Mouse (Mus musculus) spleen, postnatal 14 days (tissue): ENCODE measurements at regions not wholly inside any gene's neighbourhood (a gene's known extent, or its start where the extent isn't known, plus 50 kb on each side); places are given as distances from the start of the nearest gene placed in this dataset.

ENCODE experiments used
- DNase-seq, 2 experiments: peaks; one replicate each; pipeline ENCODE4 v3.0.0; 2021 to 2022; ENCODE audit warnings: low spot score in 2 of 2

GRCm38 (mm10) chr5:133686206-133686605 is 413.3 kb upstream of the Castor2 start:
- no peak for DNase-seq

DNA sequence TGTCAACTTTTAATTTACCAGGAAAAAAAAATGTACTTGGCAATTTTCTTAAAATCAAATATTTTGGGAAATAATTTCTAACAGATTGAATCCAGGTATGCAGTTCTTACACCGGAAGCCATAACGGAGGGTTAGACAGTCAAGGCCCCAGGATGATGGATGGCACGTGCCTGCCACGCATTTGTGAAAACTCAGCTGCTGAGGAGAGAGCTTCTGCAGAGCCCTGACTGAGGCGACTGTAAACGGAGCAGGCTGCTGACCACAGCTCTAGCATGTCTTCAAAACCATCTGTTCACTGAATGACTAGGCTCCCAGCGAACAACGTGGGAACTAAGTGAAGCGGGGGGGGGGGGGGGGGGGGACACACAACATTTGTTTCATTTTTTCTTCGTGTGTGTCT is 416.5 kb upstream of the Castor2 start:
- no peak for DNase-seq

DNA sequence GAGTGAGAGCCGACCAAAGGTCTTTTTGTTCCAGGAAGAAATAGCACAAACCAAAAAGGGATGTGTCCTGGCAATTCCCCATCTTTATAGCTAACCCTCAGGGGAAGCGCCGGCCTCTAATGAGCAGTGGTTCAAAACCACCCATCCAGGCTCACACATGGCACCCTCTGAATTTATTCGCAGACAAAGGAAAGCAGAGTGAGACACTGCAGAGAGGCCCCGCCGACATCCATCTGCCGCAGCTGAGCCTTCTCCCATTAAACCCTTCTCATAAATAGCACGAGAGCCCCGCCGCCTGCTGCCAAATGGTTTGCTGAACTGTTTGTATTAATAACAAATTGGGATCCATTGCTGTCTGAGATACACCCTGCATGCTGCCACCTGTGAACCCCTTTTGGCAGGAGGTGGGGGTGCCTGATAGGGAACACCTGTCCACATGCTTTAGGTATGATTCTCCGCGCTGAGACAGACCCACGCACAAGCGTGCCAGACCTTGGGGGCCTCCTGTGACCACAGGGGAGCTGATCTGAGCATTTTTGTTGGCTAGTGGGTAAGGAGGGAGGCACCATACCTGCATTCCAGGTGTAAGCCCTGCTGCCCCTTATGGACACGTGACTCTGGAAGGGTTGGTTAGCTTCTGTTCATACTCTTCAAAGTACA is 422.6 kb upstream of the Castor2 start:
- DNase-seq: no peak

- DNase-seq: no peak
Measured at GRCm38 (mm10) chr5:133675636-133676035, 423.9 kb upstream of the Castor2 start.

DNA sequence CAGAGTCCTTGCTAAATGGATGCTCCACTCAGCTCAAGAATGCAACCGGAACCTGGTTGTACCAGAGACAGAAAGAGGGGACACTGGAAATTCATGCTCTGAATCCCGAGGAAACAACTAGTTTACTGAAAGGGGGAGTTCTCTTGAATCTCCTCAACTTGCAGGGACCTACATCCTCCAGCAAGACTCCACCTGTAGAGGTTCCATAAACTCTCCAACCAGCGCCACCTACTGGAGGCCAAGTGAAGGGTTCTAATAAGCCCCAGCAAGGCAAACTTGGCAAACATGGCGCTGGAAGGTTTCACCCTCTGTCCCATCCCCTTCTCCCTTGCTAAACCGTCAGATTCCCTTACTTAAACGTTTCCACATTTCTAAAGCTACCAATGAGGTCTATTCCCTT is 433.0 kb upstream of the Castor2 start:
- no peak for DNase-seq

DNA sequence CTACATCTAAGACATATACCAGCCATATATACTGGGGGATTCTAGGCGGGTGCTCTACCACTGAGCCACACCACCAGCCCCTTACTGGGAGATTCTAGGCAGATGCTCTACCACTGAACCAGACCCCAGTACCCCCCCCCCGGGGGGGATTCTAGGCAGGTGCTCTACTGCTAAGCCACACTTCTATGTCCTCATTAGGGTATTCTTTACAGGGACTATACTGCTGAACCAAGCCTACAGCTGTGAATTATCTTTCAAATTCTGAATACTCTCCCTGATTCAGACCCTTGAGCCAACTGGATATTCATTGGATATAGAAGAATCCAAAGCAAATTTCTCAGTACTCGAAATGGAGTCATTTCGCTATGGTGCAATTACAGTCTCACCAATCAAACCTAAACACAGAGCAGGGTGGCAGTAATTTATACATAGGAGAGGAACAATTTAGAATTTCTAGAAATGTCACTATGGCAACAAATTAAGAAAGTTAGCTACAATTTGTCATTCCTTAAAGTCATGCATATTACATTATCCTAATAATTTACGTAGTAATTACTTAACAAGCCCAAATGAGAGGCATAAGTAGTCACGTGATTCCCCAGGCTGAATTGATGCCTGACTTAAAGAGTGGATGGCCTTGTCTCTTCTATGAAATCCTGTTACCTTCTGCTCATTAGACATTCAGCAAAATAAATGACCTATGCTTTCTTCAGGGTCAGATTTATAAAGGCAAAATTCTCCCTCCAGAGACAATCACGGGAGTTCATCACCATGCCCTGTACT is 436.8 kb upstream of the Castor2 start:
- no peak for DNase-seq

DNA sequence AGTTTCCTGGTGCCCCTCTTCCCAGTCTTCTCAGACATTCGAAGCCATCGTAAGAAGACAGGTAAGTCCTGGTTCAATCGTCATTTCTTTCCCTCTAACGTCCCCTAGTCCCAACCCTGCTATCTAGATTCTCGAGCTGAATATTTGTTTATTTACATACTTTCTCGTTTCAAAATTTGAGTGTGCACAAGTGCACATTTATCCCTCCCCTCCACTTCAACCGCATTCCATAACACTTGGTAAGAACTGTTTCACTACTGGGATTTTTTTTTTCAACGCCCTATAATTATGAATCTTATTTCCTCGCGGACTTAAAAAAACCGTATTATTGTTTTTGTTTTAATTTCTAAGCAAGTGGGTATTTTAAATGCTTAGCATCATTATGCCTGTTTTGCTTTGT is 439.2 kb upstream of the Castor2 start:
- no peak for DNase-seq

DNA sequence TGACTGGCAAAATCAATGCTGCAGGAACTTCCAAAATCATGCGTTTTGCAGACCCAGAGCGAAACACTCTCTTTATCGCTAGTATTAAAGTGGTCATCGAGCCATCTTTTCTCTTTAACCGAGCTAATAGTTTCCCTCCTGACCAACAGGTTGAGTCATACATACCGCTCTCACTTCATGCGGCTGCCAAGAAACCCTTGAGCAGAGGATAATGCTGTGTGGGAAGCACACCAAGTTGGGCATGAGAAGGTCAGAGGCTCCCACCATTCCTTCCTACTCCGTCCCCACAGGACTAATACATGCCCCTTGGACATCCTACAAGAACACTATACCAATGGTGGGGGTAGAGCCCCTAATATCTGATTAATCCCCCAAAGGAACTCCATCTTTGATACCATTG is 442.7 kb upstream of the Castor2 start:
- DNase-seq: no peak

- no peak for DNase-seq
Measured at GRCm38 (mm10) chr5:133653431-133653830, 446.1 kb upstream of the Castor2 start.

DNA sequence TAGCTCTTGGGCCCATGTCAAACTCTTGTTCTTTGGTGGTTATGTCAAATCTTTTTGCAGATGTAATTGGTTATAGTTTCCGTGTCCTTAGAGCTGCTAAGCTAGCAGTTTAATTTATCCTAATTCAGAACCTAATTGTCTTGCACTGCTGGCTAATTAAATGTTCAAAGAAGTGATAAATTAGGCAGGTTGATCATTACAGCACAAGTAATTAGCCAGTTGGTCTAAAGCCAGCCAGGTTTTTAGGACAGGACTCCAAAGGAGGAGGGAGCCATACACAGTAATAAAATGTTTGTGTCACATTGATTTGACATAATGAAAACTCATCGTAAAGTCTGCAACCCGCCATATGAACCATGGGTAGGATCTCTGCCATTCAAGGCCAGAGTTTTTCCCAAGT is 449.3 kb upstream of the Castor2 start:
- DNase-seq: no peak

DNA sequence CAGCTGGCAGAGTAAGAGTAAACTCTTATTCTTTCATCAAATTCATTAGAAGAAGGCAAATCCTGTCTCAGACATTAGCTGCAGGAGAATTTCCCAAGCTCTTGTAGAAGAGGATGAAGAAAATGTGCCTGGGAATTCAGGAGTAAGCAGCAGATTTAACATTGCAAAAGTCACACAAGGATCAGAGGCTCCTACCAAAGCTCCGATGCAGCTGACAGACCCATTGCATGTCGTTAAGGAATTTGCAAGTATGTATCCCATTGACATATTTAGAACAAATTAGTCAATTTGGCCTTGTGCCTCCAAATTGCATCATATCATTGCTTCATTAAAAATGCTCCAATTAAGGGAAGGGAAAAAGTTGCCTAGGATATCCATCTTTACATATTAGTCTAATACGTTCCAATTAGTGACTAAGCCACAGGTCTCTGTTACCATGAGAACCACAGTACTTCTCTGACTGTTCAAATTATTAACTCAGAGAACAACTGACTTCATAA is 453.8 kb upstream of the Castor2 start:
- no peak for DNase-seq

DNA sequence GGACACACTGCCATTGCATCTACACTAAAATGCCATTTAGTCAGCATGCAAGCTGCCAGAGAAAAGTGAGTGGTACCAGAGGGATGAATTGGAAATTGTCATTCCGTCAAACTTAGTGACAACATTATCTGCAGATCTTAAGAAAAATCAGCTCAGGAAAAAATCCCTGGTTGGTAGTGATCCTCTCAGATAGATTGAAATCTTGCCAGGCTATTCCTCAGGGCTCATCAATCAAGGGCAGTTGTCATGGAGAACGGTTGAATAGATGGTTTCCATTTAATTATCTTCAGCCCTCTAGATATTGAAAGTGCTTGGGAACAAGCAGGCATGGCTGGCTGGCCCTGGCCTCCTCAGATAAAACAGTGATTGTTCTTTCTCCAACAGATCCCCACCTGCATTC is 456.2 kb upstream of the Castor2 start:
- no peak for DNase-seq

- no peak for DNase-seq
Measured at GRCm38 (mm10) chr5:133634481-133634880, 465.0 kb upstream of the Castor2 start.

DNA sequence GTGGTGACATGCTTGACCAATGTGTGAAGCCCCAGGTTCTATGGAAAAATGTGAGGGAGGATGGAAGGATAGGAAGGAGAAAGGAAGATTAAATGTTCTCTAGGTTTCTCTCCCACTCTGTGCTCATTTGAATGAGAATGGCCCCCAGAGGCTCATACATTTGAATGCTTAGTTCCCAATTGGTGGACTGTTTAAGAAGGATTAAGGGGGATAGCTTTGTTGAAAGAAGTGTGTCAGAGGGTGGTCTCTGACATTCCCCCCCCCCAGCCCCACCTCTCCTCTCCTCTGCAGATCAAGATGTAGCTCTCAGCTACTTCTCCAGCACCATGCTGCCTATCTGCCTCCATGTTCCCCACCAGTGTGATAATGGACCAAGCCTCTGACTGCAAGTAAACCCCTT is 467.7 kb upstream of the Castor2 start:
- no peak for DNase-seq

- no peak for DNase-seq
Measured at GRCm38 (mm10) chr5:133619347-133619746, 480.2 kb upstream of the Castor2 start.

DNA sequence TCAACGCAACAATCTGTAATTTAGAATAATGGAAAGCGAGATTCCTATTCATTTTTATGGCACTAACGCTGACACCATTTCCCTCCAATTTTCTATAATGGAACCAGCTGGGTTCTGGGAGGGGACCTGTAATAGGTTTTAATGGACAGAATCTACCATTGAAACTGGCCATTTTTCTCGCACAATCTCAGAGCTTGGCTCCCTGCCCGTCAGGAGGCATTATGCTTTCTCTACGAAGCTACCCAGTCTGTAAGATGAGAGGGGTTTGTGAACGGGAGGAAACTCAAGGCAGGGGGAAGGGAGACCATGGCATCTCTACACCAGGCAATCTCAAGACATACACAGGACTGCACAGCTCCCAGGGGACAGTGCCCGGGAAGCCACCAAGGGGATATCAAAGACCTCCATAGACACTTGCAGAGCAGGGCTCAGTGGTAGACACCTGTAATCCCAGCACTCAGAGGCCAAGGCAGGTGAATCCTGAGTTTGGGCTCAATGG is 498.2 kb upstream of the Castor2 start:
- no peak for DNase-seq

DNA sequence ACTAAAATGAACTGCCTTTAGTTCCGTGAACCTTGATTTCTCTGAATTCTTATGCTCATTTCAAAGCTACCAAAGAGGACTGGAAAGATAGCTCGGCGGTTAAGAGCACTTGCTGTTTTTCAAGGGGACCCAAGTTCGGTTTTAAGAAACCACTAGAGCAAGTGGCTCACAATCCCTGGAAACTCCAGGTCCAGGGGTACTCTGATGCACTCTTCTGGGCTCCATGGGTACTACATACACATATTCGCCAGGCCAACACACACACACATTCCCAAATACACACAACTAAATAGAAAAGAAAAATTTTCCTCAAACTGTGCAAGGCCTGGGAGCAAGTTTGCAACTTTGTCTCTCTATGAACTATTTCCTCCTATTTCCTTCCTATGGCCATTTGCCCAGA is 498.9 kb upstream of the Castor2 start:
- DNase-seq: no peak

GRCm38 (mm10) chr5:133598105-133598504 is 501.4 kb upstream of the Castor2 start:
- no peak for DNase-seq

DNA sequence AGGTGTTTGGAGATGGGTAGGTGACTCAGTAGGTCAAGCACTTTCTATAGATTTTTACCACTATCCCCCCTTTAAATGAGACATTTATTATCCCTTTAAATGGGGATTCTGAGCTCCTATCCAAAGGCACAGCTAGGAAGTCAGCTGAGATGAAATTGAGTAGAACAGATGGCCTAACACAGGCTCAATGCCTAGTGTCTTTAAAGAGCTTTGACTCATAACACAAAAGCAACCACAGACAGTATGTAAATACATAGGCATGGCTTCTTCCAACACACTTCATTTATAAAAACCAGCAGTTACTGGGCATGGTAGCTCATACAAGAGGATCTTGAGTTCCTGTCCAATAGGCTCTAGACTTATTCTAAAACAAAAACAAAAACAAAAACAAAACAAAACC is 513.0 kb upstream of the Castor2 start:
- DNase-seq: no peak

GRCm38 (mm10) chr5:133585181-133585580 is 514.3 kb upstream of the Castor2 start:
- DNase-seq: no peak

DNA sequence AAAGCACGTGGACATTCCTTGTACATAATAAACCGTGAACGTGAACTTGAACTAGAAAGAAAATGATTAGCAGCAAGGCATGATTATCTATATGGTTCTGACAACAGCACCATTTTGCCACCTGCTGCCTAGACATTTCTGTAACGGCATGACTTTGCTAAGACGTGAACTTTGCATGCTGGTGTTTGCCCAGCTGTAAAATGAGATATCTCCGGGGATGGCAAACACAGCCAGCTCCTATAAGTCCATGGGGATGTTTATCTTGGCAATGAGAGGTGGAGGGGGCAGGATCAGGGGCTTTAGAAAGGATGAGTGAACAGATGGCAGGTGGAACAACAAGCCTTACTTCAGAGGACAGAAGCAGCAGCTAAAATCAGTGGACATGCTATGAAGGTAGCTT is 522.9 kb upstream of the Castor2 start:
- no peak for DNase-seq

- DNase-seq: no peak
Measured at GRCm38 (mm10) chr5:133569096-133569495, 530.4 kb upstream of the Castor2 start.

DNA sequence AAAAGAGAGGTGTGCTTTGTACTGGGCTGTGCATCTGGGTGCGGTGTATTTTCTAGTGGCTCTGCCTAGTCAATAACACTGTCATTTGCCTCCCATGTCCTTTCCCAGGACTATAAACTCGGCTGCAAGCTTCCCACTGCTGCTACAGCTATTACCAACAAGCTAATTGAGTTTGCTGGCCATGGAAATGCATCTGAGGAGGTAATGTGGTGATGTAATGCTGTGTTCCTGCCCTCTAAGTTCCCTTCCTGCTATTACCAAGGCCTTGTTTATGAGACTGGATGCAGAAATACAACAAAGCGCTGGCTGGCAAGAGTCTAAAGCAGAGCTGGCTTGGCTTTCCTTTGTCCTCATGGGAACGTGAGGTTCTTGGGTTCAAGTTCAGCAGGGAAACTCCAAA is 533.0 kb upstream of the Castor2 start:
- no peak for DNase-seq
